Mouse (Mus musculus): ENCODE results near the gene Kcnd3. TPM values are rescaled to one million over a fixed set of nuclear protein-coding genes. Genes with fewer than 3 reads are reported as not detected.

Kcnd3 gene
- polyA plus RNA-seq, 1 experiment from 2014 or later = 5.6 TPM

DNA sequence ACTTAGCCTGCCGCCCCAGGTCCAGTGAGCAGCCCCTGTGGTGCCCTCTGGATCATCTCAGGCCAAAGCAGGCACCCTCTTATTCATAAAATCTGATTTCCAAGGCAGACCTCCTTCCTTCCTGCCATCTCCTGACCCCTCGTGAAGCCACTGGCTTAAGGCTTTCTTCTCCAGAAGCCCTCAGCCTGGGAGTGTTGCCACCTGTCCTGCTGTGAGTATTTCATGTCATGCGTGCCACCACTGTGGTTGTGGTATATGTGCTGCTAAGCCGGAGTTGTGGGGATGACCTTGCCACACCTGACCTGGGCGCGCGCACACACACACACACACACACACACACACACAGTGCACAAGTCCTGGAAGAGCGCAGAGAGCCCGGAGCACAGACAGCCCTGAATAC, 117.8 kb downstream of the Kcnd3 start:
- ATAC-seq = peak; percentile 3; the same call in 1 of the 2 replicates
- Histone ChIP-seq H3K4me3 (no peak overlapping the region), H3K4me1 (peaks cover 57% of the 10 kb centered on the region), H3K27me3 (no peaks in the 10 kb centered on the region), H3K4me2 (peak overlapping the region; percentile 15; the same call in 1 of the 2 replicates), H3K9ac (no peak overlapping the region), H3K36me3 (ENCODE audit: poor library complexity, severe bottlenecking) (no peaks in the 10 kb centered on the region), H3K27ac (peak overlapping the region; percentile 57), H3K9me3 (replicated peaks) (no peaks in the 10 kb centered on the region)
- WGBS = 71% methylated on average over 9 of the region's 9 CpGs

DNA sequence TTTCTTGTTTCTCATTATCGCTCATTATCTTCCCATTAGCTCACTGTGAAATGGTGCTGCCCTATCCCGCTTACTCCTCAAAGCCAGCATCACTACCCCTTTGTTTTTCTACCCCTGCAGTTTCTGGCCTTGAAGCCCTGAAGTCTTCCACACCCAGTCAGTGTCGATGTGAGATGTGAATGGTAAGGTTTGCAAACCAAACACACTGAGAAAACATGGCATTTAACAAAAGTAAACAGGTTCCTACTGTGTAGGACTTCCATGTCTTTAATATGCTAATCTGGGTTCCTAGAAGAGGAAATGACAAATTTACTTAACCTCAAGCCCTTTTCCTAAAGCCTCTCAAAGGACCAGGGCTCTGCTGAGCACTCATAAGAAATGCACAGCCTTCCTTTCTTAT, 118.7 kb downstream of the Kcnd3 start:
- H3K4me2 ChIP-seq = no peak overlapping the region
- no peaks in the 10 kb centered on the region for H3K27me3 ChIP-seq
- no peaks in the 10 kb centered on the region for H3K36me3 ChIP-seq (ENCODE audit: poor library complexity, severe bottlenecking)
- no peak overlapping the region for H3K9ac ChIP-seq
- H3K4me3 ChIP-seq = no peak overlapping the region
- 30% methylated on average over 3 of the region's 3 CpGs for WGBS
- H3K9me3 ChIP-seq (replicated peaks) = no peaks in the 10 kb centered on the region
- H3K4me1 ChIP-seq = peaks cover 57% of the 10 kb centered on the region
- no peak overlapping the region for H3K27ac ChIP-seq
- ATAC-seq = no peak

DNA sequence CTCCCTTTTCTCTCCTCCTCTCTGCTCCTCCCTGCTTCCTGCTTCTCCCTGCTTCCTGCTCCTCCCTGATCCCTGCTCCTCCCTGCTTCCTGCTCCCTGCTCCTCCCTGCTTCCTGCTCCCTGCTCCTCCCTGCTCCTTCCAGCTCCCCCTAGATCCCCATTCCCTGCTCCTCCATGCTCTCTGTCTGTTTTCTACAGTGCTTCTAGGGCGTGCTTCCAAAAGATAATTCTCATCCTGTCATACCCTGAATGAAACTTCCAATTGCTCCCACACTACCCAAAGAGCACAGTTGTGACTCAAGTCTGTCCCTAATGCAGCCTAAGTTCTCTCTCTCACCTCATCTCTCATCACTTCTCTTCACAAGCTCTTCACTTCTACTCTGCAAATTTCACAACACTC, 119.8 kb downstream of the Kcnd3 start:
- no peak overlapping the region for H3K4me2 ChIP-seq
- peaks cover 50% of the 10 kb centered on the region for H3K4me1 ChIP-seq
- 77% methylated on average over 1 of the region's 1 CpGs for WGBS
- no peaks in the 10 kb centered on the region for H3K9me3 ChIP-seq (replicated peaks)
- H3K36me3 ChIP-seq (ENCODE audit: poor library complexity, severe bottlenecking) = no peaks in the 10 kb centered on the region
- H3K9ac ChIP-seq = no peak overlapping the region
- H3K4me3 ChIP-seq = no peak overlapping the region
- no peaks in the 10 kb centered on the region for H3K27me3 ChIP-seq
- H3K27ac ChIP-seq = no peak overlapping the region
- no peak for ATAC-seq

DNA sequence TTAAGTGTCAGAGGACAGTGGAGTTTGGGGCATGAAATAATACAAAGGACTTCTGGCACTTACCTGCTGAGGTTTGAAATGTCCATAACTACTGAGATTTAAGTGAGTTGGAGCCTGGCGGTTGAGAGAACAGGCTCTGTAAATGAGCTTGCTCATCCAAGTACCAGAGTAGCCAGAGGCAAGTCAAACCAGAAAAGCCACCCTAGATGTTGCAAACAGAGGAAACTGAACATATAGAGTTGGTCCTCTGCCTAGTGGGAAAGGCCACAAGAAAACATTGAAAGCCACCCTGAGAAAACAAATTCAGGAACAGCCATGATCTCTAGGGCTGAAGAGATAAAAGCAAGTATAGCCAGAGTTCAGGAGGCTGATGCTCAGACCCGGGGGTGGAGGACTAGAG, 121.0 kb downstream of the Kcnd3 start:
- no peak overlapping the region for H3K4me2 ChIP-seq
- no peaks in the 10 kb centered on the region for H3K36me3 ChIP-seq (ENCODE audit: poor library complexity, severe bottlenecking)
- H3K4me3 ChIP-seq = no peak overlapping the region
- 92% methylated on average over 2 of the region's 2 CpGs for WGBS
- no peaks in the 10 kb centered on the region for H3K9me3 ChIP-seq (replicated peaks)
- H3K27me3 ChIP-seq = no peaks in the 10 kb centered on the region
- H3K27ac ChIP-seq = no peak overlapping the region
- H3K4me1 ChIP-seq = peaks cover 39% of the 10 kb centered on the region
- H3K9ac ChIP-seq = no peak overlapping the region
- no peak for ATAC-seq

DNA sequence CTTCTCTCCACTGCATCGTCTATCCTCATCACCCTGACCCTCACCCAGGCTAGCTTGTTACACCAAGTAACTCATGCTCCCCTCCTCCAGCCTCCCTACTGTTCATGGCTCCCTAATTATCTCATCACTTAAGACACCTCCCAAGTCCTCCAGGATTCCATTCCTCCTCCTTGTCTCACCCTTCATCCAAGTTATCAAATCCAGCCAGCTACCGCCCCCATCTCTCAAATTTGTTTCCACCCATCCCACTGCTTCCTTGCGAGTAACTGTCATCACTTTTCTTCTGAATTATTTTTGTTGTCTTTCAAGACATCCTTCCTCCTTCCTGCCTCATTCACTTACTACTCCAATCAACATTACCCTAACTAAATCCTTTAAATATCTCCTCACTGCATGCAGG, 126.2 kb downstream of the Kcnd3 start:
- Histone ChIP-seq H3K9me3 (replicated peaks) (no peaks in the 10 kb centered on the region), H3K4me1 (no peaks in the 10 kb centered on the region), H3K27me3 (no peaks in the 10 kb centered on the region), H3K4me2 (no peak overlapping the region), H3K9ac (no peak overlapping the region), H3K4me3 (no peak overlapping the region), H3K27ac (no peak overlapping the region), H3K36me3 (ENCODE audit: poor library complexity, severe bottlenecking) (no peaks in the 10 kb centered on the region)
- WGBS = 68% methylated on average over 3 of the region's 3 CpGs
- no peak for ATAC-seq

DNA sequence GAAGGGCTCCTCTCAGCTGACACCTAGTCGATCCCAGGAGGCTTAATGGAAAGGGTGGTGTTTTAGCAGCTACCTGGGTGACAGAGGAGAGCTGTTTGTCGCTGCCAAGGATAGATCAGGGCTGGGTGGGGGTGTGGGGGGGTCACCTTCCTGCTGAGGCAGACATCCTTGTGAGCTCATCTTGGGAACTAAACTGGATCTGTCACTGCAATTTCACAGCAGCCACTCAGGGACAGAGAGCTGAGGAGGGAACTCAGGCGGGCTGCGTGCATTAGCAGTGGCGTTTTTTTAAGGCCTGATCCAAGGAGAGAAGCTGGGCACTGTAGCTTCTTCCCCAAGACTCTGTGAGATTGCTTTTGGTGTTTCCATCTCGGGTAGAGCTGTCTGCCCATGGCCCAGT, 129.0 kb downstream of the Kcnd3 start:
- no peak for ATAC-seq
- Histone ChIP-seq H3K9ac (no peak overlapping the region), H3K4me3 (no peak overlapping the region), H3K9me3 (replicated peaks) (no peaks in the 10 kb centered on the region), H3K36me3 (ENCODE audit: poor library complexity, severe bottlenecking) (no peaks in the 10 kb centered on the region), H3K27ac (no peak overlapping the region), H3K27me3 (no peaks in the 10 kb centered on the region), H3K4me1 (peaks cover 12% of the 10 kb centered on the region), H3K4me2 (no peak overlapping the region)
- 76% methylated on average over 6 of the region's 6 CpGs for WGBS

DNA sequence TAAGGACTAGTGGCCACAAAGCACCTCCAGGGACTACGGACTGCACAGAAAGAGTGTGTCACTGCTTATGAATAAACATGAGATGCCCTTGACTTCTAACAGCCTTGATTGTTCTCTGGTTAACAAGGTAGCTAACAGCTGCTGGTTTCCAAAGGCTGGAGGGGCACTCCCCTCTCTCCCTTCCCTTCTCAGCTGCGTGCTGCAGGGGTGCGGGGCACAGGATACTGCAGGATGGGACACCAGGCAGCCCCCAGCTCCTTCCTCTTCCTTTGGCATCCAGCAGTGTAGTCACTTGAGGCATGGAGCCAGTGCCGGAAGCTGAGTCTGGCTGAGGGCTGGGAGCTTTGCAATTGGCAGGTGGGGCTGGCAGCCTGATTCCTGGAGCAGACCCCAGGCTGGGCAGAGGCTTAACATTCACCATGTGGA, 133.6 kb downstream of the Kcnd3 start:
- no peaks in the 10 kb centered on the region for H3K27me3 ChIP-seq
- ATAC-seq = peak; percentile 72
- no peak overlapping the region for H3K4me2 ChIP-seq
- H3K4me3 ChIP-seq = no peak overlapping the region
- 16% methylated on average over 4 of the region's 4 CpGs for WGBS
- no peaks in the 10 kb centered on the region for H3K9me3 ChIP-seq (replicated peaks)
- no peaks in the 10 kb centered on the region for H3K36me3 ChIP-seq (ENCODE audit: poor library complexity, severe bottlenecking)
- no peak overlapping the region for H3K9ac ChIP-seq
- peaks cover 39% of the 10 kb centered on the region for H3K4me1 ChIP-seq
- H3K27ac ChIP-seq = peak overlapping the region; percentile 71

DNA sequence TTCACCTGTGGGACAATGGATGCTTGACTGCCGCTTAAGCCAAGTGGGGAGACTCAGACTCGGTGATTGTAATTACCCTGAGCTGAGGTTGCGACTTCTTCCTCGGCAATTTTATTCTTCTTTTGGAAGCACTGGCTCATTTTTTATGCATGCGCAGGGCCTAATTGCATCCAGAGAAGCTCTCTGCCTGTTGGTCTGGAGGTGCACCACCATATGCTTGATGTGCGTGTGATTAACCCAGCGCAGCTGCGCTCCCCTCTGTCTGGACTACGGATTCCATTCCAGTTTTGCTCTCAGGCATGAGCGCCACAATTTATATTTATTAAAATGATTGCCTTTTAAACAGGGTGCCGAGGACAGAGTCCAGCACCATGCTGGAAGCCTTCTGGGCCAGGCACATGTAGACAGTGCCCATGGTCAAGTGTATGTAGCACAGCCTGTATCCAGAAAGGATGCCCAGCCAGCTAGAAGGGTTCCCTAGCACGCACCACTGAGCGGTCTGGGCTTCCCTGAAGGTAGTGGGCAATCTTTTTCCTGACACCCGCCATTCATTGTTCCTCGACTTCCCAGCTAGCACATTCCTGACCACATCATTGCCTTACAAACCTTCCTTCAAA, 138.0 kb downstream of the Kcnd3 start:
- H3K4me3 ChIP-seq = no peak overlapping the region
- WGBS = 45% methylated on average over 15 of the region's 15 CpGs
- no peaks in the 10 kb centered on the region for H3K9me3 ChIP-seq (replicated peaks)
- H3K27me3 ChIP-seq = no peaks in the 10 kb centered on the region
- H3K27ac ChIP-seq = peak overlapping the region; percentile 91
- H3K4me1 ChIP-seq = peaks cover 51% of the 10 kb centered on the region
- H3K9ac ChIP-seq = 0 out of 2 replicates have a peak overlapping the region, but pooled peaks have one; percentile 4
- no peak overlapping the region for H3K4me2 ChIP-seq
- ATAC-seq = peak; percentile 86
- no peaks in the 10 kb centered on the region for H3K36me3 ChIP-seq (ENCODE audit: poor library complexity, severe bottlenecking)

DNA sequence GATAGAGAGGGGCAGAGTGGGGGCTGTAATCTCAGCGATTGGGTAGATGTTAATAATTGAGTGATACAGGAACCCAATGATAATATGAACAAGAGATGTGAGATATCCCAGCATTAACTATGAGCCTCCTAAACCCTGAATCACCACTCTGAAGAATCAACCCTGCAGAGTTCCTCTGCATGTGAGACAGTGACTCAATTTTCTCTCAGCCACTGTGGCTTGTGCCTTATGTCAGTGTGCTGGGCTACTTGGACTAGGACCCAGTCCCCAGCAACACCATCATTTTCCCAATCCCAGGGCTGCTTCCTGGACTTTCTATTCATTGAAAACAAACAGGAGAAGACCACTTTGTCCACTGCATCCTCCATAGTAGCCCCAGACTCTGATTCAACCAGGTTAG, 139.6 kb downstream of the Kcnd3 start:
- Histone ChIP-seq H3K9me3 (replicated peaks) (no peaks in the 10 kb centered on the region), H3K9ac (no peak overlapping the region), H3K4me1 (peaks cover 37% of the 10 kb centered on the region), H3K36me3 (ENCODE audit: poor library complexity, severe bottlenecking) (no peaks in the 10 kb centered on the region), H3K27ac (peak overlapping the region; percentile 37; the same call in 1 of the 2 replicates), H3K27me3 (no peaks in the 10 kb centered on the region), H3K4me2 (no peak overlapping the region), H3K4me3 (no peak overlapping the region)
- WGBS = 100% methylated on average over 1 of the region's 1 CpGs
- ATAC-seq = no peak

DNA sequence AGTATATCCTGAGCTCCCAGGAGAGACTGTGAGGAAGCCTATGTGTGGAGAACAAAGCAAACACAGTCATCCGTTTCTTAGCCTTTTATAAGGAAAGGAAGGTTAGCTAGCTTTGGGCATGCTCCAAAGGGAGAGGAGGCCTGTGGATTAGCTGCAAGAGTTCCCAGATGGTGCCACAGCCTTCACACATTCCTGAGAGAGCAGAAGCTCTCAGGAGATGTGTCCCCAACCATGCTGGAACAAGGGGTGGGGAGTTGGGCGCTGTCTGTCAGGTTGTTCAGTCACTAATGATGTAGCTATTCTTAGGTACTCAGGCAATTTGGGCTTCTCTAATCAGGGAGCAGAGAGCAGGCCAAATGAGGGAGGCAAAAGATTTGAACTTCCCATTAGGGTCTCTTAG, 140.1 kb downstream of the Kcnd3 start:
- no peak overlapping the region for H3K4me2 ChIP-seq
- no peaks in the 10 kb centered on the region for H3K27me3 ChIP-seq
- ATAC-seq = no peak
- H3K27ac ChIP-seq = peak overlapping the region; percentile 37; the same call in 1 of the 2 replicates
- H3K36me3 ChIP-seq (ENCODE audit: poor library complexity, severe bottlenecking) = no peaks in the 10 kb centered on the region
- H3K9ac ChIP-seq = no peak overlapping the region
- WGBS = 48% methylated on average over 2 of the region's 2 CpGs
- no peaks in the 10 kb centered on the region for H3K9me3 ChIP-seq (replicated peaks)
- peaks cover 37% of the 10 kb centered on the region for H3K4me1 ChIP-seq
- H3K4me3 ChIP-seq = no peak overlapping the region

DNA sequence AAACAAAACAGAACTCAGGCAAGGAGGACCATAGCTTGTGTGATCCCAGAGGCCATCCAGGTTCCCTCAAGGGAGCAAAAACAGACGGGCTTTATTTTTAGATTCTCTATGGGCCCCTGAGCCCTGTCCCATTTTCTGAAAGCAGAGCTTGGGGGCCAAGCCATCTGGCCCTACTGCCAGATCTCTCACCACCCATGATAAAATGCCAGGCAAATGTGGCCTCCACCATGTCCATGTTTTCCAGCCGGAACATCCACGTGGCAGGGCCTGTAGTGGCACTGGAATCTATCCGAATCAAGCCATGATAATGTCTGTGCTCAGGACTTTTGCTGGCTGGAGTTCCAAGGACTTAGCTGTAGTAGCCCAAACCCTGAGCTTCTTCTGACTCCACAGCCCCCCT, 148.4 kb downstream of the Kcnd3 start:
- Histone ChIP-seq H3K9ac (no peak overlapping the region), H3K4me1 (0 out of 2 replicates have a peak, but pooled peaks cover 4% of the 10 kb centered on the region), H3K36me3 (ENCODE audit: poor library complexity, severe bottlenecking) (no peaks in the 10 kb centered on the region), H3K4me3 (no peak overlapping the region), H3K27me3 (no peaks in the 10 kb centered on the region), H3K9me3 (replicated peaks) (no peaks in the 10 kb centered on the region), H3K27ac (no peak overlapping the region), H3K4me2 (no peak overlapping the region)
- 84% methylated on average over 4 of the region's 4 CpGs for WGBS
- no peak for ATAC-seq

DNA sequence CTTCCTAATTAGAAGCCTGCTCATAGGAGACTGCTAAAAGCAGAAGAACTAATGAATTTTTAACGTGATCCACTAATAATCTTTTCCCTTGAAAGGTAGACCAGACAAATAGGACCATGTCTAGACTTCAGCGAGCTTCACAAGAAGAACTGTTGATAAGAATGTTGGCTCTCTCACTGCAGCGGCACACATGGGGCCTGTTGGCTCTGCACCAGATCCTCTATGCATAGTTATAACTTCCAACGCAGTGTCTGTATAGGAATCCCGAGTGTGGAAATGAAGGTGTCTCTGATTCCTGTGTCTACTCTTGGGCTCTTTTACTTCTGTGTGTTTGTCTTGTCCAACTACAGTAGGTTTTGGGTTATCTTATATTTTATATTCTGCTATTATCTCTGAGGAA, 150.8 kb downstream of the Kcnd3 start:
- 78% methylated on average over 5 of the region's 5 CpGs for WGBS

DNA sequence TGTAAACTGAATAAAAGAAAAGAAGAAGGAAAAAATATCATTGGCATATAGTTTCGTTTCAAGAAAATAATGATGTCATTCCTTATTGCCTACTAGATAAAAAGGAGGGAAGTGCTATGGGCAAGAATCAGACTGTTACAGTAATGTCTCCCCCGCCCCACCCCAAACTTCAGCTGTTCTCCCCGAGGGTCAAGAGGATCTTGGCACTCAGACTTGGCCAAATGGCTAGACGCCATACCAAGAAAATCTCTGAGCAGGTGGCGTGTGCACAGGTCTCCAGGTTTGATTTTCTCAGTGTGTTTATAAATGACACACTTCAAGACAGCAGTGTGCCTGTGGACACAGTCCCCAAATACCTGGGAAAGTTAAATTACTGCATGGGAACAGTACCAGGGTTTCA, 153.6 kb downstream of the Kcnd3 start:
- H3K36me3 ChIP-seq (ENCODE audit: poor library complexity, severe bottlenecking) = no peaks in the 10 kb centered on the region
- H3K4me3 ChIP-seq = no peak overlapping the region
- 0 out of 2 replicates have a peak, but pooled peaks cover 4% of the 10 kb centered on the region for H3K4me1 ChIP-seq
- no peaks in the 10 kb centered on the region for H3K9me3 ChIP-seq (replicated peaks)
- 83% methylated on average over 5 of the region's 5 CpGs for WGBS
- H3K27ac ChIP-seq = no peak overlapping the region
- no peak for ATAC-seq
- H3K27me3 ChIP-seq = no peaks in the 10 kb centered on the region
- no peak overlapping the region for H3K4me2 ChIP-seq
- H3K9ac ChIP-seq = no peak overlapping the region

More for the DNA sequence above, 150.8 kb downstream of the Kcnd3 start:
- Histone ChIP-seq H3K36me3 (ENCODE audit: poor library complexity, severe bottlenecking) (no peaks in the 10 kb centered on the region), H3K27me3 (no peaks in the 10 kb centered on the region), H3K4me1 (0 out of 2 replicates have a peak, but pooled peaks cover 4% of the 10 kb centered on the region), H3K4me3 (no peak overlapping the region), H3K4me2 (no peak overlapping the region), H3K9ac (no peak overlapping the region), H3K27ac (no peak overlapping the region), H3K9me3 (replicated peaks) (no peaks in the 10 kb centered on the region)
- ATAC-seq = no peak

Data from forebrain, embryonic 13.5 days (tissue).